Mouse (Mus musculus): ENCODE measurements at regions not wholly inside any gene's neighbourhood (a gene's known extent, or its start where the extent isn't known, plus 50 kb on each side); places are given as distances from the start of the nearest gene placed in this dataset.

GRCm38 (mm10) chr12:77042356-77042755 is 80.4 kb upstream of the Max start:
- TF ChIP-seq CTCF (IDR thresholded peaks at IDR 0.05; ENCODE audit: extremely low read depth, insufficient read length, insufficient replicate concordance, low read depth, low read length) (no peak), POLR2A (IDR thresholded peaks at IDR 0.05; ENCODE audit: low read depth, low read length) (no peak)

Data from small intestine, adult 2 months (tissue).